Mouse (Mus musculus) MEL (cell line): Measurements from ENCODE around the gene Fance. TPM values are rescaled to one million over a fixed set of nuclear protein-coding genes. Genes with fewer than 3 reads are reported as not detected.

Experiments
- DNase-seq: peaks from one replicate; pipeline ENCODE4 v3.0.0; 2011; ENCODE audit warnings: low read depth, low spot score
- H3K27ac ChIP-seq: 2 replicates; pipeline ENCODE4 v1.5.1; 2012; ENCODE audit warnings: low read depth, mild to moderate bottlenecking, control low read depth, low read length, moderate library complexity; ENCODE audit not compliant: control insufficient read depth
- H3K27me3 ChIP-seq, 2 experiments: fragments of 150-350 bp in 1 of 2; sonication (generic) in 1 of 2; 2 replicates each; pipeline ENCODE4 v1.6.1; 2012; ENCODE audit warnings: low read length in 2 of 2, mild to moderate bottlenecking in 2 of 2, improper control_type of control experiment in 1 of 2, moderate library complexity in 1 of 2; ENCODE audit not compliant: insufficient read depth in 2 of 2, control insufficient read depth in 1 of 2
- H3K36me3 ChIP-seq, 2 experiments: 2 replicates each; pipeline ENCODE4 v1.6.1; 2012 to 2014; ENCODE audit warnings: low read length in 2 of 2, improper control_type of control experiment in 1 of 2, inconsistent platforms in 1 of 2, mild to moderate bottlenecking in 1 of 2; ENCODE audit not compliant: insufficient read depth in 2 of 2, control insufficient read depth in 1 of 2
- H3K4me1 ChIP-seq, 2 experiments: fragments of 150-350 bp in 1 of 2; sonication (generic) in 1 of 2; 2 replicates each; pipeline ENCODE4 v1.6.1; 2012; ENCODE audit warnings: low read length in 2 of 2, improper control_type of control experiment in 1 of 2, mild to moderate bottlenecking in 1 of 2; ENCODE audit not compliant: insufficient read depth in 2 of 2, control insufficient read depth in 1 of 2
- H3K4me3 ChIP-seq, 2 experiments: fragments of 150-350 bp in 1 of 2; sonication (generic) in 1 of 2; 2 replicates each; pipeline ENCODE4 v1.5.1; 2012; ENCODE audit warnings: low read depth in 2 of 2, low read length in 2 of 2, mild to moderate bottlenecking in 2 of 2, moderate library complexity in 2 of 2, control low read depth in 1 of 2, improper control_type of control experiment in 1 of 2; ENCODE audit not compliant: control insufficient read depth in 1 of 2, insufficient read depth in 1 of 2
- H3K79me2 ChIP-seq: 2 replicates; pipeline ENCODE4 v1.6.1; 2012; ENCODE audit warnings: mild to moderate bottlenecking, low read length, moderate library complexity; ENCODE audit not compliant: control insufficient read depth, poor library complexity, insufficient read depth
- H3K9ac ChIP-seq: 2 replicates; pipeline ENCODE4 v1.6.1; 2012; ENCODE audit warnings: low read depth, mild to moderate bottlenecking, control low read depth, low read length, moderate library complexity; ENCODE audit not compliant: control insufficient read depth, poor library complexity, severe bottlenecking
- H3K9me3 ChIP-seq: fragments of 150-350 bp; sonication (generic); replicated peaks from 2 replicates; pipeline ENCODE4 v1.6.1; 2012; ENCODE audit warnings: mild to moderate bottlenecking, low read length, improper control_type of control experiment, moderate library complexity; ENCODE audit not compliant: insufficient read depth
- BHLHE40 ChIP-seq: IDR thresholded peaks from 2 replicates; pipeline ENCODE4 v1.6.1; 2012; ENCODE audit warnings: low read depth, mild to moderate bottlenecking, inconsistent platforms, low read length, improper control_type of control experiment, borderline replicate concordance
- CHD1 ChIP-seq: IDR thresholded peaks from 2 replicates; pipeline ENCODE4 v1.6.1; 2012; ENCODE audit warnings: low read depth, mild to moderate bottlenecking, inconsistent platforms, low read length, improper control_type of control experiment
- CHD2 ChIP-seq: IDR thresholded peaks from 2 replicates; pipeline ENCODE4 v1.6.1; 2011; ENCODE audit warnings: low read length, improper control_type of control experiment
- CTCF ChIP-seq, 3 experiments: IDR thresholded peaks in 2 of 3; conservative IDR thresholded peaks in 1 of 3; 2 replicates each; pipeline ENCODE4 v1.5.1; 2011 to 2012; ENCODE audit warnings: low read length in 3 of 3, low read depth in 2 of 3, mild to moderate bottlenecking in 2 of 3, improper control_type of control experiment in 1 of 3, inconsistent platforms in 1 of 3, mixed read lengths in 1 of 3, moderate library complexity in 1 of 3; ENCODE audit not compliant: control insufficient read depth in 1 of 3, insufficient read depth in 1 of 3, poor library complexity in 1 of 3, severe bottlenecking in 1 of 3
- E2F4 ChIP-seq: IDR thresholded peaks from 2 replicates; pipeline ENCODE4 v1.6.1; 2011; ENCODE audit warnings: low read depth, low read length, improper control_type of control experiment, borderline replicate concordance
- ELF1 ChIP-seq: IDR thresholded peaks from 2 replicates; pipeline ENCODE4 v1.6.1; 2014; ENCODE audit warnings: low read depth, mild to moderate bottlenecking, inconsistent platforms, low read length, improper control_type of control experiment, moderate library complexity
- EP300 ChIP-seq, 2 experiments: IDR thresholded peaks; 2 replicates each; pipeline ENCODE4 v1.6.1; 2011; ENCODE audit warnings: improper control_type of control experiment in 2 of 2, low read length in 2 of 2, low read depth in 1 of 2, mild to moderate bottlenecking in 1 of 2
- GABPA ChIP-seq: IDR thresholded peaks from 2 replicates; pipeline ENCODE4 v1.6.1; 2012; ENCODE audit warnings: low read depth, mild to moderate bottlenecking, inconsistent platforms, low read length, improper control_type of control experiment, moderate library complexity
- GATA1 ChIP-seq: IDR thresholded peaks from 2 replicates; pipeline ENCODE4 v1.6.1; 2011; ENCODE audit warnings: low read depth, low read length, improper control_type of control experiment
- HCFC1 ChIP-seq: IDR thresholded peaks from 2 replicates; pipeline ENCODE4 v1.6.1; 2012; ENCODE audit warnings: low read depth, mild to moderate bottlenecking, inconsistent platforms, low read length, improper control_type of control experiment, moderate library complexity
- KAT2A ChIP-seq: conservative IDR thresholded peaks from 2 replicates; pipeline ENCODE4 v1.6.1; 2012; ENCODE audit warnings: low read depth, low read length, improper control_type of control experiment, inconsistent platforms
- MAX ChIP-seq: IDR thresholded peaks from 2 replicates; pipeline ENCODE4 v1.6.1; 2011; ENCODE audit warnings: low read length, improper control_type of control experiment
- MAZ ChIP-seq: IDR thresholded peaks from 2 replicates; pipeline ENCODE4 v1.6.1; 2012; ENCODE audit warnings: low read depth, mild to moderate bottlenecking, inconsistent platforms, low read length, improper control_type of control experiment
- MXI1 ChIP-seq: IDR thresholded peaks from 2 replicates; pipeline ENCODE4 v1.6.1; 2011; ENCODE audit warnings: mild to moderate bottlenecking, low read depth, low read length, improper control_type of control experiment
- MYB ChIP-seq: IDR thresholded peaks from 2 replicates; pipeline ENCODE4 v1.6.1; 2011; ENCODE audit warnings: mild to moderate bottlenecking, low read depth, low read length, improper control_type of control experiment
- MYC ChIP-seq: IDR thresholded peaks from 2 replicates; pipeline ENCODE4 v1.6.1; 2011; ENCODE audit warnings: low read depth, mild to moderate bottlenecking, low read length, improper control_type of control experiment, moderate library complexity
- NELFE ChIP-seq: IDR thresholded peaks from 2 replicates; pipeline ENCODE4 v1.6.1; 2011; ENCODE audit warnings: low read depth, low read length, improper control_type of control experiment
- NRF1 ChIP-seq: IDR thresholded peaks from 2 replicates; pipeline ENCODE4 v1.6.1; 2014; ENCODE audit warnings: low read depth, mild to moderate bottlenecking, inconsistent platforms, low read length, improper control_type of control experiment, moderate library complexity; ENCODE audit not compliant: poor library complexity, insufficient read depth, severe bottlenecking
- POLR2A ChIP-seq, 2 experiments: IDR thresholded peaks; 2 replicates each; pipeline ENCODE4 v1.6.1; 2011 to 2012; ENCODE audit warnings: low read length in 2 of 2, mild to moderate bottlenecking in 2 of 2, control low read depth in 1 of 2, improper control_type of control experiment in 1 of 2, low read depth in 1 of 2, moderate library complexity in 1 of 2; ENCODE audit not compliant: control insufficient read depth in 1 of 2, insufficient read depth in 1 of 2, poor library complexity in 1 of 2
- POLR2AphosphoS5 ChIP-seq: IDR thresholded peaks from 2 replicates; pipeline ENCODE4 v1.6.1; 2012; ENCODE audit warnings: low read depth, borderline replicate concordance, mild to moderate bottlenecking, inconsistent platforms, low read length, moderate library complexity, mixed read lengths
- RCOR1 ChIP-seq: IDR thresholded peaks from 2 replicates; pipeline ENCODE4 v1.6.1; 2012; ENCODE audit warnings: low read depth, mild to moderate bottlenecking, inconsistent platforms, low read length, improper control_type of control experiment
- SIN3A ChIP-seq: IDR thresholded peaks from 2 replicates; pipeline ENCODE4 v1.6.1; 2012; ENCODE audit warnings: low read length, improper control_type of control experiment, inconsistent platforms
- SMC3 ChIP-seq: IDR thresholded peaks from 2 replicates; pipeline ENCODE4 v1.6.1; 2011; ENCODE audit warnings: low read depth, low read length, improper control_type of control experiment
- TAL1 ChIP-seq: IDR thresholded peaks from 2 replicates; pipeline ENCODE4 v1.6.1; 2012; ENCODE audit warnings: mild to moderate bottlenecking, inconsistent platforms, low read length, moderate library complexity, mixed read lengths
- UBTF ChIP-seq: IDR thresholded peaks from 2 replicates; pipeline ENCODE4 v1.6.1; 2012; ENCODE audit warnings: low read depth, mild to moderate bottlenecking, inconsistent platforms, low read length, improper control_type of control experiment, moderate library complexity, borderline replicate concordance; ENCODE audit not compliant: insufficient read depth
- USF2 ChIP-seq, 2 experiments: IDR thresholded peaks; 2 replicates each; pipeline ENCODE4 v1.6.1; 2011 to 2012; ENCODE audit warnings: improper control_type of control experiment in 2 of 2, low read length in 2 of 2, borderline replicate concordance in 1 of 2, inconsistent platforms in 1 of 2, low read depth in 1 of 2, mild to moderate bottlenecking in 1 of 2; ENCODE audit not compliant: insufficient read depth in 1 of 2
- ZC3H11A ChIP-seq: IDR thresholded peaks from 2 replicates; pipeline ENCODE4 v1.6.1; 2012; ENCODE audit warnings: low read depth, mild to moderate bottlenecking, inconsistent platforms, low read length, improper control_type of control experiment
- ZKSCAN1 ChIP-seq: IDR thresholded peaks from 2 replicates; pipeline ENCODE4 v1.6.1; 2012; ENCODE audit warnings: low read depth, mild to moderate bottlenecking, inconsistent platforms, low read length, improper control_type of control experiment, moderate library complexity
- ZMIZ1 ChIP-seq: IDR thresholded peaks from 2 replicates; pipeline ENCODE4 v1.6.1; 2012; ENCODE audit warnings: low read depth, mild to moderate bottlenecking, inconsistent platforms, low read length, improper control_type of control experiment, moderate library complexity
- ZNF384 ChIP-seq: IDR thresholded peaks from 2 replicates; pipeline ENCODE4 v1.6.1; 2012; ENCODE audit warnings: low read depth, mild to moderate bottlenecking, inconsistent platforms, low read length, improper control_type of control experiment
- polyA plus RNA-seq, 2 experiments: library from polyadenylated mRNA; stranded (reverse) in 1 of 2; unstranded in 1 of 2; fragments of >175 nt in 1 of 2; fragments of >200 nt in 1 of 2; gene quantifications; 2 replicates each; pipeline versions ENCODE4 v1.2.1 to v1.2.4; 2012; ENCODE audit warnings: low replicate concordance in 2 of 2, low read depth in 1 of 2; ENCODE audit not compliant: insufficient read length in 2 of 2, insufficient read depth in 1 of 2, missing spikeins in 1 of 2
- total RNA-seq: library from RNA; depleted of rRNA; stranded (reverse); fragments of 300-350 nt; gene quantifications from 2 replicates; pipeline ENCODE4 v1.2.3, GENCODE M21; 2012

Gene Fance
- total and polyA plus RNA-seq, 3 experiments, result 51.2 to 382 (median 105) TPM

GRCm38 (mm10) chr17:28374494-28374893, 61.2 kb downstream of the Fance start:
- no peaks in the 10 kb centered on the region for H3K27me3 ChIP-seq
- no peak for TF ChIP-seq POLR2AphosphoS5
- peak; percentile 69 for TF ChIP-seq NRF1
- no peak for TF ChIP-seq ZMIZ1
- TF ChIP-seq, all 39 proteins: peak for 1

GRCm38 (mm10) chr17:28375592-28376061, 62.3 kb downstream of the Fance start:
- H3K9me3 ChIP-seq, result no peaks in the 10 kb centered on the region
- peaks cover 0 to 24% of the 10 kb centered on the region in 2 experiments; a peak in 3 of 4 replicates for H3K4me1 ChIP-seq
- H3K27ac ChIP-seq, result no peak overlapping the region
- H3K27me3 ChIP-seq, result no peaks in the 10 kb centered on the region
- H3K4me3 ChIP-seq, result peak overlapping the region in 1 of 2 experiments; percentile 27; a peak in 2 of 4 replicates
- no peaks in the 10 kb centered on the region for H3K79me2 ChIP-seq
- peaks cover 0 to 11% of the 10 kb centered on the region in 2 experiments; a peak in 2 of 4 replicates for H3K36me3 ChIP-seq
- DNase-seq, result peak; percentile 81
- no peak overlapping the region for H3K9ac ChIP-seq
- TF ChIP-seq ELF1 (no peak), CTCF (IDR thresholded peaks at IDR 0.05 in 2 of 3, conservative IDR thresholded peaks at IDR 0.05 in 1 of 3; ENCODE audit: control insufficient read depth in 1 of 3, insufficient read depth in 1 of 3, low read depth in 2 of 3, low read length in 3 of 3, poor library complexity in 1 of 3, severe bottlenecking in 1 of 3) (no peak), MXI1 (no peak), ZMIZ1 (no peak), HCFC1 (no peak), KAT2A (no peak), USF2 (IDR thresholded peaks at IDR 0.05; ENCODE audit: borderline replicate concordance in 1 of 2, insufficient read depth in 1 of 2, low read depth in 1 of 2, low read length in 2 of 2) (no peak), ZNF384 (no peak), SMC3 (no peak), NRF1 (no peak), ZKSCAN1 (no peak), E2F4 (no peak), CHD2 (no peak), NELFE (no peak), BHLHE40 (no peak), RCOR1 (peak; percentile 20; the same call in 1 of the 2 replicates), ZC3H11A (no peak), MYB (no peak), MAX (no peak), TAL1 (peak; percentile 47), POLR2AphosphoS5 (no peak), MYC (no peak; the same call in 1 of the 2 replicates), GABPA (no peak), EP300 (IDR thresholded peaks at IDR 0.05; ENCODE audit: low read depth in 1 of 2, low read length in 2 of 2) (peak in 1 of 2 experiments; percentile 62; a peak in 3 of 4 replicates), CHD1 (no peak), MAZ (no peak), UBTF (no peak), GATA1 (peak; percentile 74), POLR2A (IDR thresholded peaks at IDR 0.05; ENCODE audit: control insufficient read depth in 1 of 2, insufficient read depth in 1 of 2, low read depth in 1 of 2, low read length in 2 of 2, poor library complexity in 1 of 2) (no peak), SIN3A (no peak)

More at GRCm38 (mm10) chr17:28374494-28374893, 61.2 kb downstream of the Fance start:
- peak overlapping the region; percentile 26 to 38 for H3K4me3 ChIP-seq
- peak; percentile 69 for DNase-seq
- H3K9ac ChIP-seq, result peak overlapping the region; percentile 31
- H3K27ac ChIP-seq, result 0 out of 2 replicates have a peak overlapping the region, but pooled peaks have one; percentile 5
- H3K4me1 ChIP-seq, result peaks cover 0 to 24% of the 10 kb centered on the region in 2 experiments; a peak in 3 of 4 replicates
- H3K9me3 ChIP-seq, result no peaks in the 10 kb centered on the region
- H3K36me3 ChIP-seq, result peaks cover 0 to 11% of the 10 kb centered on the region in 2 experiments; a peak in 2 of 4 replicates
- no peaks in the 10 kb centered on the region for H3K79me2 ChIP-seq
